Mouse (Mus musculus): ENCODE measurements around the gene Ly6g6c.

Gene Ly6g6c

GRCm38 (mm10) chr17:35115046-35116019, 50.1 kb downstream of the Ly6g6c start, which contains the start of gene Ly6g5b:
TSS of gene Ly6g5b (minus strand) at chr17:35115428.
- peak in 1 of 2 experiments; percentile 27 for DNase-seq

Measured in cerebellum, adult 18-20 months (tissue).